Mouse (Mus musculus): ENCODE measurements around the gene Gm28961.
"Not testable (repeated sequence)": the region's sequence is repeated elsewhere in the genome, so short reads cannot be mapped to it uniquely, and the experiment has no call there.

Gene Gm28961

GRCm38 (mm10) chrY:57705397-57705796 lies at the start of gene Gm28961:
Gene Gm28961 (plus strand): TSS chrY:57705697.
- not testable (repeated sequence) for DNase-seq (ENCODE audit: low spot score in 2 of 2)

Data from spleen, postnatal 36 days (tissue).